Mouse (Mus musculus) frontal cortex, postnatal 14 days (tissue): ENCODE results near the gene Vmn1r60.
"Not testable (repeated sequence)": the region's sequence is repeated elsewhere in the genome, so short reads cannot be mapped to it uniquely, and the experiment has no call there.

Experiments used
- DNase-seq, 2 experiments: peaks; one replicate each; pipeline ENCODE4 v3.0.0; 2022; ENCODE audit warnings: low spot score in 2 of 2

Vmn1r60 gene

GRCm38 (mm10) chr7:5547217-5547616 is at the start of gene Vmn1r60:
Vmn1r60 (minus strand) TSS chr7:5547317.
- DNase-seq, result not testable (repeated sequence)

- not testable (repeated sequence) for DNase-seq
Measured at GRCm38 (mm10) chr7:5540770-5541436, 6.2 kb downstream of the Vmn1r60 start.

- not testable (repeated sequence) for DNase-seq
Measured at GRCm38 (mm10) chr7:5493856-5494255, 53.3 kb downstream of the Vmn1r60 start, which contains the start of gene Vmn2r28. Vmn2r28 (minus strand) TSS chr7:5493956.
